ENCODE assay signal across 13 mouse cellular contexts in the genomic region with DNA sequence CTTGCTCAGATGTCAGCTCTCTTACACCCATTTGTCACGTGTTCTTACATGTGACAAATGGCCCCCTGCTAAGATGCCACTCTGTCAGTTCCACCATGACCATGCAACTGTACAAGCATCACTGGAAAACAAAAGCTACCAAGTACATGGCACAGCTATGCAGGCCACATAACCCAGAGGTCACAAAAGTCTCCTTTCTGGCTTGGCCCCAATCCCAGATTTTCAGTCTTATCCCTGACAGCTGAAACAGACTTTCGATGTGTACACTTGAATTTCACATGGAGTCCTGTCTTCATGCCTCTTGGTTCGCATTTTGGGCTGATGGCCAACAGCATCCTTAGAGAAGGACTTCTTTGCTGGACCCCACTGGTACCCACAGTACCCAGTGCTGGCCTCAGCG.
"Had no signal": no experiment of that assay in that cellular context is flagged by ENCODE, and none has a peak within 500 bp of the region (broad histone marks: within the 10 kb centered on the region; RNA-seq: fewer than 3 reads in every experiment).

No protein-coding gene starts in this region.

- H3K9ac ChIP-seq: liver, embryonic 15.5 days; midbrain, embryonic 15.5 days; neural tube, embryonic 12.5 days; stomach, embryonic 15.5 days had no signal

- H3K36me3 ChIP-seq: limb, embryonic 10.5 days; liver, embryonic 15.5 days; midbrain, embryonic 15.5 days; neural tube, embryonic 12.5 days; stomach, embryonic 15.5 days had no signal

- H3K4me1 ChIP-seq: limb, embryonic 10.5 days; liver, embryonic 15.5 days; midbrain, embryonic 15.5 days; neural tube, embryonic 12.5 days; stomach, embryonic 15.5 days had no signal

- H3K27me3 ChIP-seq: liver, embryonic 15.5 days; midbrain, embryonic 15.5 days; neural tube, embryonic 12.5 days; stomach, embryonic 15.5 days had no signal

- DNase-seq: lung, adult 2 months; lung, postnatal 36 days; retina, postnatal 1 day; right cerebral cortex, postnatal 14 days had no signal

- H3K9me3 ChIP-seq: limb, embryonic 10.5 days; liver, embryonic 15.5 days; midbrain, embryonic 15.5 days; neural tube, embryonic 12.5 days; stomach, embryonic 15.5 days had no signal

- H3K4me2 ChIP-seq: liver, embryonic 11.5 days; liver, embryonic 15.5 days; midbrain, embryonic 15.5 days; neural tube, embryonic 12.5 days; stomach, embryonic 15.5 days had no signal

- H3K27ac ChIP-seq: kidney, postnatal 0 days; left cerebral cortex, adult 2 months; limb, embryonic 10.5 days; liver, embryonic 15.5 days; midbrain, embryonic 15.5 days; neural tube, embryonic 12.5 days; stomach, embryonic 15.5 days had no signal

- H3K4me3 ChIP-seq: left cerebral cortex, adult 2 months; limb, embryonic 10.5 days; liver, embryonic 15.5 days; midbrain, embryonic 15.5 days; neural tube, embryonic 12.5 days; stomach, embryonic 15.5 days had no signal

- ATAC-seq: lung, postnatal 0 days; midbrain, embryonic 15.5 days had no signal
